Mouse (Mus musculus): ENCODE results near the gene Ddx20.

DNA sequence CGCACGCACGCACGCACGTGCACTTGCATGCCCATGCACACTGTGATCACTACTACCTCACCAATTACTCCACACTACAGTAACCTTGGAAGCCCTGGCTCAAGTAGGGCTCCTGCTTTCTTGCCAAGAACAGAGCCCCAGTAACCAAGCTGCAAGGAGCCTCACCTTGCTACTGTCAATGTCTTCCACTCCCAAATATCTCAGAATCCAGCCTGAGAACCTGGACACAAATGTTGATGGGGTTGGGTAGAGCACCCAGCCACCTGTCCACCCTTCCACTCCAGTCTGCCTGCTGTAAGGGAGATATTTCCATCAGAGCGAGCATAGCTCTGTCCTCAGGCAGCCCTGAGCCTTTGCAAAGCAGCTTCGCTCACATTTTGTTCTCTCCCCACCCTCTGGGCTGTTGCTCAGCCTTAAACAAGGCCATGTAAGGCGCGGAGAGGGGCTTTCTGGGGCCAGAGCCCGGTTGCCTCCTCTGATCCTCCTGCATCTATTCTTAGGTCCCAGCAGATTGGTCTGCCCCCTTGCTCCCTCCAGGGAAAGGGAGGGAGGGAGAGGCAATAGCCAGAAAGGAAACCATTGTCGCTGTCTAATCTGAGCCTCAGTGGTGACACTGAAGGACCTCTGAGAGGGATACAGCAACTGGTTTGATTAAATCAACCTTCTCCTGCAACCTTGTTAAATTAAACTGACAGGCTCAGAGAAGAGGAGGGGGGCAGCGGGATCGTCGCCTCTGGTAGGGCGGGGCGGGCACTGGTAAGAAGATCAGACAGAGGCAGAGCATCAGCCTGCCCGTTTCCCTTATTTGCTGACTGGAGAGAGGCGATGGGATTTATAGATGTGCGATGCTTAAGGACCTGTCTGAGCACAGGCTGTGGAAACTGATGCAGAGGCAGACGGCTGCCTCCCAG, 8.4 kb upstream of the Ddx20 start:
- TF ChIP-seq CTCF (IDR thresholded peaks at IDR 0.05 in 2 of 3, conservative IDR thresholded peaks at IDR 0.05 in 1 of 3; ENCODE audit: control insufficient read depth in 1 of 3, insufficient read depth in 1 of 3, low read depth in 2 of 3, low read length in 3 of 3, poor library complexity in 1 of 3, severe bottlenecking in 1 of 3) = no peak
- TF ChIP-seq ZC3H11A (IDR thresholded peaks at IDR 0.05; ENCODE audit: low read depth, low read length) = no peak
- TF ChIP-seq MXI1 (IDR thresholded peaks at IDR 0.05; ENCODE audit: low read depth, low read length) = no peak
- TF ChIP-seq MAZ (IDR thresholded peaks at IDR 0.05; ENCODE audit: low read depth, low read length) = no peak
- no peak for TF ChIP-seq POLR2A (IDR thresholded peaks at IDR 0.05; ENCODE audit: control insufficient read depth in 1 of 2, insufficient read depth in 1 of 2, low read depth in 1 of 2, low read length in 2 of 2, poor library complexity in 1 of 2)
- no peak for TF ChIP-seq ZNF384 (IDR thresholded peaks at IDR 0.05; ENCODE audit: low read depth, low read length)
- no peak for TF ChIP-seq TAL1 (IDR thresholded peaks at IDR 0.05; ENCODE audit: low read length)
- TF ChIP-seq EP300 (IDR thresholded peaks at IDR 0.05; ENCODE audit: low read depth in 1 of 2, low read length in 2 of 2) = no peak
- no peak for TF ChIP-seq CHD1 (IDR thresholded peaks at IDR 0.05; ENCODE audit: low read depth, low read length)
- TF ChIP-seq ZMIZ1 (IDR thresholded peaks at IDR 0.05; ENCODE audit: low read depth, low read length) = no peak
- TF ChIP-seq ZKSCAN1 (IDR thresholded peaks at IDR 0.05; ENCODE audit: low read depth, low read length) = no peak
- TF ChIP-seq NELFE (IDR thresholded peaks at IDR 0.05; ENCODE audit: low read depth, low read length) = no peak
- no peak for TF ChIP-seq ETS1 (IDR thresholded peaks at IDR 0.05; ENCODE audit: low read depth, low read length)

All from MEL (cell line).